Mouse (Mus musculus): Measurements from ENCODE around the gene Nup205. TPM values are rescaled to one million over a fixed set of nuclear protein-coding genes. Genes with fewer than 3 reads are reported as not detected.

Nup205 gene
- polyA plus RNA-seq, 3 experiments from 2014 or later: 13.8 to 20.1 (median 17.3) TPM

GRCm38 (mm10) chr6:35288920-35289319, 111.7 kb downstream of the Nup205 start:
- no peak for ATAC-seq

GRCm38 (mm10) chr6:35289676-35290075, 112.5 kb downstream of the Nup205 start:
- no peak for ATAC-seq

- no peak for ATAC-seq
Measured at GRCm38 (mm10) chr6:35294964-35295363, 117.7 kb downstream of the Nup205 start.

GRCm38 (mm10) chr6:35297001-35297400, 119.8 kb downstream of the Nup205 start:
- ATAC-seq: no peak

Other genes starting within 250 kb of the Nup205 start
- under 1 TPM in 1 of 3 experiments, not detected in 2; 0.59 TPM for gene Slc23a4, start 189.0 kb upstream of the Nup205 start, polyA plus RNA-seq (2017; shearing (Covaris generic))
- gene Cnot4, start 43.7 kb upstream of the Nup205 start, polyA plus RNA-seq (2017; shearing (Covaris generic)): 10 to 100 TPM; 47.0 to 73.9 (median 50.1) TPM
- gene Slc13a4, start 130.7 kb downstream of the Nup205 start, polyA plus RNA-seq (2017; shearing (Covaris generic)): under 1 TPM in 1 of 3 experiments, not detected in 2; 0.19 TPM
- gene Fam180a, start 148.7 kb downstream of the Nup205 start, polyA plus RNA-seq (2017; shearing (Covaris generic)): not detected

Data from inflammation-experienced regulatory T-cells, adult 6 months (primary cell).